Mouse (Mus musculus) frontal cortex, adult (tissue): ENCODE data around the gene Dram1.
A peak's percentile ranks its signal among the peaks of the same experiment; 100 is the strongest.

Experiments used
- ATAC-seq: cut with Nextera tagmentation; 2 replicates; pipeline ENCODE4 v1.9.2; 2017; ENCODE audit warnings: mild to moderate bottlenecking, moderate library complexity, mixed read lengths; ENCODE audit not compliant: low TSS enrichment

Dram1 gene

DNA sequence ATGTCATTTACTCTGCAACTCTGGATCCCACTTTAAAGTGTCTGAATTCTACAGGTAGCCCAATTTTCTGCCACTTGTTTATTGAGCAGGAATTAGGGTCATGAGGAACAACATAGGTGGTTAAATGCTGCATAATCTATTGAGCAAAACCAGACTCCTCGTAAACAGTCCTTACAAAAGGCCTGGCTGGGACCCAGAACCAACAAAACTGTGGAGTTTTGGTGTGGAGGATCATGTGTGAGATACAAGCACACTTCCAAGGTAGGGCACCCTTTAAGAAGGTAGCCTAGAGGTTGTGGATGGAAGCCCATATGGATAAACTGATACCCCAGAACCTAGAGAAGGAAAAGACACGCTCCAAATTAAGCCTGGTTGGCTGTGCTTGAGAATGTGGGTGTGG, 28.2 kb downstream of the Dram1 start:
- no peak for ATAC-seq

DNA sequence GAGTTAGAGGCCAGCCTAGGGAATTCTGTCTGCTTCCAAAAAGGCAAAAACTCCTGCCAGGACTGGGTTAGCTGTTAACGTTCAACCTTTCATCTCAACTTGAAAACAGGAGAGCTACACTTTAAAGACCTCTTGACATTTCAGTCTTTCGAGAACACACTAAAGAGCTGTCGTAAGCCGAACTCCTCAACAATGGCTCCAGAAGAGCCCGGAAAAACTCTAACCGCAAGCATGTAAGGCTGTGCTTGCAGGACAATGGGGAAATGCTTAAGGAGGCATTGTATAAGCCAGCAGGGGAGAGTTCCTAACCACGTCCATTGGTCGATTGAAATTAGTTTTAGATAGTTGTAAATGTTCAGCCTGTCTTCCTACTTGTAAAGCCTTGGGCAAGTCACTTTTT, 29.1 kb downstream of the Dram1 start:
- no peak for ATAC-seq

DNA sequence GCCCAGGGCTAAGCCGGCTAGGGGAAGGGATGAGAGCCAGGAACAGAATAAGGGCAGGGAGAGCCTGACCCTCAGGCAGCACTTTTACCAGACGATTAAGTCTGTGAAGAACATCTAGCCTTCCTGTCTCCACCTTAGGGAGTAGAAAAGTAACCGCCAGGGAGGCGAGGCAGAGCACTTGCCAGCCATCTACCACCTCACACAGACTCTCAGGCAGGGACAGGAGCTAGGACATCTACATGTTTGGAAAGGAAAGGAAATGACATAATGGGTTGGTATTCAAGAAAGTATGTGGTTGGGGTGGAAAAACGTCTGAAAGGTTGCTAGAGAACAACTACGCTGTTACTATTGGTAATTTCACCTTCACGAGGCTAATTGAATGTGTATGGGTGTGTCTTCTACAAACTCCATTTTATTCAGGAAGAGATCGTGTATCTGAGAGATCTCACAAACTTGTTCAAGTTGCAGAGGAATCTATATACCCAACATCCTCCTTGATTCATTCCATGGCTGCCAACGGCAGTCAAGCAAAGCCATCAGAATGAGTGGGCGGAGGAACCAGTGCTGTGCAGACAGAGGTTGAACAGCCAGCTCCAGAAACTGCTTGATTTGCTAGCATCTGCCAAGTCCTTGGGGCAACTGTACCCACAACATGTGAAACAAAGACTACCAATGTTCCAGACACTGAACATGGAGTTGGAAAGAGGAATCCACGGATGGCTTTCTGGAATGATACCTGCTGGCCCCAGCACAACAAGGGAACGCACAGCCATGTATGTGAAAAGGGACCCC, 32.2 kb downstream of the Dram1 start:
- ATAC-seq = peak; percentile 52

DNA sequence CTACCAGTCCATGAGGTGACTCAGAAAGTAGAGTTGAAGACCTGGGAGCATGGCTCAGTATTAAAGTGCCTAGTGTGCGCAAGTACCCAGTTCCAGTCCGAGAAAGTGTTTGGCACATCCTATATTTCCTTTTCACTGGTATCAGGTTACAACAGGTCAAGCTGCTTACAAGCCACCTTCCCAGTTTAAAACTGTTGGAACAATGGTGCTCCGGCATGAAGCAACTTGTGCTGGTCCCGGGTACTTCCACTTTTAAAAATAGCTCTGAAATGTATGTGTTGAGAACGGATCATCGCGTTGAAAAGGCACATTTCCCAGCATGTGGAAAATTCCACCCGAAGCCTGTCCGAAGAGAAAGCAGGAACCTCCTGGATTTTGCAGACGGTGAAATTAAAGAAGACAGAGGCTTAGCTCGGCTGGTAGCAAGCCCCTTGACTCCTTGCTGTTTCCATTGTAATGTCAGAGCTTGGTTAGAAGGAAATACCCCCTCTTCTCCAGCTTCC, 32.9 kb downstream of the Dram1 start:
- peak; percentile 74 for ATAC-seq

DNA sequence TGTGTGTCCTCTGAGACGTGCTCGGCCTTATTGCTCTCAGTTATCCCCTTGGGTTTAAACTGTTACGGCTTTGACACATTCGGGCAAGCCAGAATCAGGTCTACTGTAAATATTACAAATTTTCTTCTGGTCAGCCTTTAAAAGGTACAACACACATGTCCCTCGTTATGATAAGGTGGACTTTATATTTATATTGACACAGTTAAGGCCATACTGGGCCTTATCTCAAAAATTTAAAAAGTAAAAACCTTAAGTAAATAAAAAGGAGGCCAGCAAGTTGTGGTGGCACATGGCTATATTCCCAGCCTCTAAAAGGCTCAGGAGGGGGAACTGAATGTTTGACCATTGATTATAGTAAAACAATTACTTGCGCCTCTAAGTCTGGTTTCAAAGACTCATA, 37.5 kb downstream of the Dram1 start:
- no peak for ATAC-seq

DNA sequence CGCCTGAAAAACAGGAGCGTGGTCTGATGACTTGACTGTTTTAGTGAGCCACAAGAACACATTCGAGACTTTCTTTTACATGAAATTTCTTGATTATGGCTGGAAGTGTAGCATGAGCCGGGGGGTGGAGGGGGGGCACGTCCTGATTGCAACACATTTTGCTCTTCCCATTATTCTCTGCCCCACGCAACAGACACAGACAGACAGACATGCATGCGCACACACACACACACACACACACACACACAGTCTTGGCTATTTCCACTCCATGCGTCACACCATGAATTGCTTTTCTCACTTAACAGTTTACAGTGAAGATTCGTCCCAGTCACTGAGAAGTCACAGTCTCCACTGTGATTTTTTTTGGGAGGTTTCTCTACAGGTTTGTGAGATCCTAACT, 38.2 kb downstream of the Dram1 start:
- ATAC-seq = no peak

DNA sequence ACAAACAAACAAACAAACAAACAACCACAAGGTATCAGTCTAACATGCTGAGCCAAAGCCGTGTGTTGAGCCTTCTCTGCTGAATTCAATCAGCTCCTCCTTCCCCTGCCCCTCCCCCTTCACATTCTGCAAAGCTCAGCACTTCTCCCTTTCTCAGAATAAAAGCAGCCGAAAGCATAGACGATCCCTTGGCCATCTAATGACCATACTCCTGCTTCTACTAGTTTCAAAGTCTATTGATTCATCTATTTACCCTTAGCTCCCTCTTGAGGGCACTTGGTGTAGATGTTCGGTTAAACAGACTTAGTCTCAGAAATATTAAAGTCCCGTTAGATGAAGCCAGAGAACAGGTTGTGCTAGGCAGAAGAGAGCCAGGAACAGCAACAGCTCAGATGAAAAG, 48.2 kb downstream of the Dram1 start:
- ATAC-seq = peak; percentile 80

DNA sequence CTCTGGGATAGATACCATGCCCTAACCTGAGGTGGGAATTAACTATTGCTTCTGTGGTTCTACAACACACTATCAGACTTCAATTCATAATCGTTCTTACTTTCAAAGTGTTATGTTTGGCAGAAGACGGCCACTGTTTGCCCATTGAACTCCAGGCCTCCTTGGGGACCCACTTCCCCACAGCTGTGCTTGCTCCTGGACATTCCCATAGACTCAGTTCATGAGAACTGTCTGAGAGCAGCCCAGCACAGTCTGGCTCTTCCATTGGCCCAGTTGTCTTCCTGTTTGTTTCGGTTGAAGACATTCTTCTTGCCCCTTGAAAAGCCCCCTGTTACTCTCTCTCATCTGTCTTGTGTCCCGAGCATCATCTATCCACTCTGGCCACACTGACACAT, 50.8 kb downstream of the Dram1 start:
- no peak for ATAC-seq

DNA sequence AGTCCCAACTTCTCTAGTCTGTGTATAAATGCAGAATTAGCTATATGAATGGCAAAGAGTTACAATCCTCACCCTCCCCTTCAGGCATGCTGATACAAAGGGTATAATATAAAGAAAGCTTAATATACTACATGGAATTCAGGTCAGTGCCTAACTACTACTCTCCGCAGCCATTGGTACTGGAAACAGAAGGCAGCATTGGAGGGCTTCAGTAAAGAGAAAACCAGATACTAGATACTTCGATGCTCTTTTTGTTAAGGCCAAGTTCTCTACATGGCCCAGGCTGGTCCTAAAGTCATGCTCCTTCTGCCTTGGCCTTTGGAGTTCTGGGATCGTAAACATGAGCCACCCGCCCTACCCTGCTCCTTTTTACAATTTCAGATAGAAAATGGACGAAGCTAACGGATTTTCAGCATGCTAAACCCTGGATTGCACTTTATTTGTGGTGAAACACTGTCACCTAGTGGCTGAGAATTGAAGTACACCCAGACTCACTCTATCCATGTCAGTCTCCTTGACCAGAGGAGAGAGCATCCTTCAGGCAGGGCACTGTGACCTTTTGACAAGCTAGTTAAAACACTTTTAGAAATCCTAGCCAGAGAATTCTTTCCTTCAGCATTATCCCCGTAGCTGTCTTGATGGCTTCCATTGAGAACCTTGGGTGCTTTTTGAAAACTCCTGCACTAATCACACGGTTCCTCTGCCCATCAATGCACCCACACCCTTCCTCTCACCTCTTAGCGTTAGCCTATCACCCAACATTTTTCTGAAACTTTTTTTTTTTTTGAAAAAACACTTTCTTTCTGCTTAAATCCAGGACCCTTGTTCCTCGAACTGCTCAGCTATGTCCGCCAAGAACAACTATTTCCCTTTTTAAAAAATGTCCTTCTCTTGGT, 51.5 kb downstream of the Dram1 start:
- ATAC-seq = peak; percentile 96

DNA sequence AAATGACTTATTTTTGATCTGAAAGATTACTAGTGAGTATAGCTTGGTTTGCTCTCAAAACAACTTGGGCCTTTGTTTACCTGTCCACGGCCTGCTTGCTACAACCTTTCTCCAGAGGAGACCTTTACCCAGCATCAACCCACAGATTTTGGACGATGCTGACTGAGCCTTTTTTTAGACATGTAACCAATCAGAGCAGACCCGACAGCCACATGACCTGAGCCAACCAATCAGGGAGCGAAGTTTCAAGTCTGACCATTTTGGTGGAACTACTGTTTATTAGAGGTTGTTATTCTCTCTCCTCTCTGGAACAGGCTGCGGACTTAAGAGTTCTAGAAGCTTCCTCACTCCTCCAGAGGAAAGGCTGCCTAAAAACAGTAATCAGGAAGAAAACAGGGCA, 57.1 kb downstream of the Dram1 start:
- ATAC-seq = no peak

DNA sequence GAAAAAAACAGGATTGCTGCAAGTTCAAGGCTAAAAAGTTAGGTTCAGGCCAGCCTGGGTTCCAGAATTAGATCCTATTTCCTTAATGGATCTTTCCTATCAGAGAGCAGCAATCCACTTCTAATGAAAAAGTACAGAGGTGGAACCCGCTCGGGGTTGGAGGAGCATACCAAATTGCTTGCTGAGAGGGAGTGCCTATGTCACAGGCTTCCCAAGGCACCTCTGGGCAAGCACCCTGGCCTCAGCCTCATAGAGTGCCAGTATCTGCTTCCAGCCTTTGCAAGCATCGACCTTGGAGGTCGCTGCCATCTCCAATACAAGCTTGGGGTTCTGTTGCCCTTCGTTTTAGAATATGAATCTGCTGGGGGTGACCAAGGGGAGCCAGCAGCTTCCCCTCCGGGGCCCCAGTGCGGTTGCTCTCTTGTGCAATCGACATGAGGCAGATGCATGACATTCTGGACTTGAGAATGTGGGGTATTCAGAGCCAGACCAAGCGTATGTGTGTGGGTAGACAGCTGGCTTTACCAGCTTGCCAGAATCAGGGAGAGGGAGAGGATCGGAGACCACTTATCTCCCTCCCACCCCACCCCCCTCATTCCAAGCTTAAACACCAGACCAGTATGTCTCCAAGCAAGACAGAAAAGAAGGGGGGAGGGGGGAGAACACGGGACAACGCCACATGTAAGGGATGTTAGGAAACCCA, 58.0 kb downstream of the Dram1 start:
- ATAC-seq = no peak

DNA sequence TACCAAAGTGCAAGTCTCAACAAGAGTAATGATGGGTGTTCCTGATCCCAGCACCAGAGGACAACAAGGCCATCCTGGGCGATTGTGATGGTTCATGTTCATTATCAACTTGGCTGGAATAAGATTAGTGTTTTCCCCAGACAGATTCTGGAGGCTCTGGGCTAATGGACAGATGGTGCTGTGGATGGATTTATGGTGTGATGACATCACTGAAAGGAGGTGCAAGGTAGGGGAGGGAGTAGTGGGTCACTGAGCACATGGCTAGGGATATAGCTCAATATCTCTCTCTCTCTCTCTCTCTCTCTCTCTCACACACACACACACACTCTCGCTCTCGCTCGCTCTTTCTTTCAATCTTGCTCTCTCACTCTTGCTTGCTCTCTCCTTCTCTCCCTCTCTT, 60.7 kb downstream of the Dram1 start:
- no peak for ATAC-seq

DNA sequence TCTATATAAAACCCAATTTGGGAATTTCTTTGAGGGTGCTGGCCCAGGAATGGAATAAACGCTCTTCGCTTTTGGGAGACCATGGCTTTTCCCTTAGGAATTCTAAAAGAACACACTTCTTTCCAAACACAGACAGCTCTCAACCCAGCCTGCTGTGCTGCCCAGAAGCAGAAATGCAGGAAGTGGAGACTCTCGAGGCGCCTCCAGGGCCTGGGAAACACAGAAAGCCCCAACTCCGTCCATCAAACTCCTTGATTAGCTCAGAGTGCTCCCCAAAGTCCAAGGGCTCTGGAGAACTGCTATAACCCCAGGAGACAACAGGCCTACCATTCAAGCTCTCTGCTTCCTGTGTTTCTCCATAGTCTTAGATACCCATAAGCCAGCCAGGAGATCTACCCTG, 61.7 kb downstream of the Dram1 start:
- no peak for ATAC-seq

DNA sequence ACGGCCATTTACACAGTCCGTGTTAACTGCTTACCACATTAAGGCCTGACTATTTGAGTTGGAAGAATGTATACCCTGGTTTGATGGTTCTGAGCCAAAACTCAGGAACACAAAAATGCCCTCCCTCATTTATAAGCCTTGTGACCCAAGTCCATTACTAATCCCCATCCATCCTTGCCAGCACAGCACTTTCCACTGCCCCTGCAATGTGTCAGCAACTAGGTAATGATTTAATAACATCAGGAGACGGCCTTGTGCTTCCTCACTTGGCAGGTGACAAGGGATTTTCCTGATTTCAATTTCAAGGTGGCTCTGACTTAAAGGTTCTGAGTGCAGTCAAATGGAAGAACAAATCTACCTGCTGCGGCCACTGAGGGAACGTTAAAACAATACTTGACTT, 64.0 kb downstream of the Dram1 start:
- no peak for ATAC-seq

DNA sequence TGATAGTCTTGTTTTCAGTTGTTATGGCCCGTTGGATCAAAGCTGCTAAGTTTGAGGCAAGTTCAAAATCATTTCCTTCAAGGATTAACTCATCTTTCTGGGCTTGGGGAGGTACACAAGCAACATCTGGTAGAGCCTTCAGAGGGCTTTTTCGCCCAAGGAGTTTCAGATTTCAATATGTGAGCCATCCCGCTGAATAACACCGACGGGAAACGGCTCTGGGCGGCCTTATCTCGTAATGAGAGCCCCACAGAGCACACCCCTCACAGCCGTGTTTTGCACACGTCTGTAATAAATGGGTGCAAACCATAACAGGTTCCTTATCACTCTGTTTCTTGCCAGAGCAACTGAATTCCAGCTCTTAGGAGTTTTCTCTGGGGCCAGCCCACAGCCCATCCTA, 69.0 kb downstream of the Dram1 start:
- ATAC-seq = no peak

DNA sequence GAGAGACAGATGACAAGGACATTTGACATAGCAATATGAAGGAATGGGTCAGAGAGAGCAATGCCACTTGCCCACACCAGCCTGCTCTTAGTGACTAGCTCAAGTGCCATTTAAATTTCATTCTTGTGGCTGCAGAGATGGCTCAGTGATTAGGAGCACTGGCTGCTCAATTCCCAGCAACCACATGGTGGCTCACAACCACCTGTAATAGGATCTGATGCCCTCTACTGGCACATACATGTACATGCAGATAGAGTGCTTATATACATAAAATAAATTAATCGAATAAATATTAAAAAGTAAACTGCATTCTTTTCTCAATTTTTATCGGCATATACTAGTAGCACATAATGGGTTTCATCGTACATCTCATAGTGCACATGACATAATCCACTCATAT, 72.6 kb downstream of the Dram1 start:
- no peak for ATAC-seq

DNA sequence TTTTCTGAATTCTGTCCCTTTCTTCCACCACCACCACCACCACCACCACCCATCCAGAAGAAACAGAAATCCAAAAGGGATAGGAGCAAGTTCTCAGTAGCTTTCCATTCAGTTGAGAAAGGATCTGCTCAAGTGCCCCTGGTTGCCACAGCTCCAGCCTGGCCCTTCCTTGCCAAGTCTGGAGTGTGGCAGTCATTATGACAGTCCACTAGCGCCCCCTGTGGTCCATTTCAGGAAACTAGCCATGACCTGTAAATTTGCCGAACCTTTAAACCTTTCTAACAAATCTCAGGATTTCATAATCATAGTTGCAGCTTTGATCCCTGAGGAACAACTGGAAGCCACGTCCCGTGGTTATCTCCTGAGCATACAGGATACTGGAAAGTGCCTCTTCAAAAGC, 74.6 kb downstream of the Dram1 start:
- peak; percentile 88 for ATAC-seq

DNA sequence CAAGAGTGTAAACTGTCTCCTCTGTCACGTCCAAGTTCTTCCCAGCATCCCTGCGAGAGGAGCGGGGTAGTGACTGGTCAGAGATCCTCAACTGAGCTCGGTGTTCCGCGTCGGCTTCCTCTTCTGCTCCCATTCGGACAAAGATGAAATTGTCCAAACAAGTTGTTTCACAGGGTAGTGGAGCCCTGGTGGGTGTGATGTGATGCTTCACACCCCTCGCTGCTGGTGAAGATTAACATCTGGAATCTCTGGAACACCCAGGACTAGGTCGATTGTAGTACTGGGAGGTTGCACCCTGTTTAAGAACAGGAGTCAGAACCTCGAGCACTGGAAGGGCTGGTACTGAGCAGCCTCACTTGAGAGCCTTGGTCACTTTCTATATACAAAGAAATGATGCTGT, 75.8 kb downstream of the Dram1 start:
- ATAC-seq = no peak

DNA sequence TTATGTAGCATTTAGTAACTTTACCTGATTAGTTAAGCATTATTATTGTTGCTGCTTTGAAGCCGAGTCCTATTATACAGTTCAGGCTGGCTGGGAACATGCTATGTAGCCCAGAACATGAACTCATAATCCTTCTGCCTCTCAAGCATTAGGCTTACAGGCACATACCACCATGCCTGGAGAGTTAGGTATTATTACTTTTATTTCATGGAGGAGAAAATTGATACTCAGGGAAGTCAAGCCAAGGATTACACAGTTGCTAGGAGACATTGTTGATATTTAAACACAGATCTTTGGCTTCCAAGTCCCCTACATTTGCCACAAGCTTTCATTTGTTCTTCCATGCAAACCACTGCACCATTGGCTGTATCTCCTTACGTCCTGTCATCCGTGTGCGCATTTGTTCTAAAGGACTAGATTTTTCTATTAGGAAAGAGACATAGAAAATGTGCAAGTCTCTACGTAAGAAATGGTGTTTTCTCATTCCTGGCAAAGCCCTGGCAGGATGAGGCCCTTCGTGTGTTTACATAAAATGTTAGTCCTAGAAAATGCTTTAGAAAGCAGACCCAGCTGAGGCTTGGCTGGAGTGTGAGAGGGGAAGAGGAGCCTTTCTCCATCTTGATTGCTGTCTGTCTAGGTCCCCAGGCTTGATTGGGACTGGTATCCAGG, 76.9 kb downstream of the Dram1 start:
- no peak for ATAC-seq

DNA sequence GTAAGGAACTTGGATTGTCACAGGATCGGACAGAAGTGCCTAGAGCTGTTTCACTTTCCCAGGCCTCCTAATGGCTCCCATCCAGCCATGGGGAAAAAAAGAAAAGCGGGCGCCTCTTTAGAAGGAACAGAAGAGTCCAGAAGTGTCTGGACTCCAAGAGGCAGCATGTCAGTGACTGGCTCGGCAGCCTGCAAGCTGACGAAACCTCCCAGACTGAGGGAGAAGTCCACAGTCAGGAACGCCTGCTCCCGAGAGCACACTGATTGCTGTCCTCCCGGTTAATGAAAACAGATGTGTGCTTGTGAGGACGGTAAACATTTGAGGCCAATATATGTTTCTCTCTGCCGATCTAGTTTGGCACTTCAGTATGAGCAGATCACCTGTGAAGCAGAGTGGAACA, 81.9 kb downstream of the Dram1 start:
- ATAC-seq = no peak

DNA sequence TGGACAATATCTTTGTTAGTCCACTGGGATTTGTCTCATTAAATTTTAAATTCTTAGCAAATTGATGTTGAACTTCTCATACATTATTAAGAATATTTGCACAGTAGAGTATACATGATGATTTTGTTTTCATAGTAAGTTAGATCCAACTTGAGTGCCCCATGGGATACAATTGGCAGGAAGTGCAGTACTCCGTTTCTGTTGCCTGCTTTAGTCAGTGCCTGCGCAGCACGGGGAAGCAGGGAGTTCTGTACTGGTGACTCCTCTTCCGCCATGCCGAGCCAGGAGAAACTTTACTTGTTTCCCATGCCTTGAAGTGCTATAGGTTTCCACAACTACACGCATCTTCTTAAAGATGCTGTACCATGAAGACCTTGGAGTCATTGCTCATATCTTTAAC, 83.8 kb downstream of the Dram1 start:
- ATAC-seq = no peak

DNA sequence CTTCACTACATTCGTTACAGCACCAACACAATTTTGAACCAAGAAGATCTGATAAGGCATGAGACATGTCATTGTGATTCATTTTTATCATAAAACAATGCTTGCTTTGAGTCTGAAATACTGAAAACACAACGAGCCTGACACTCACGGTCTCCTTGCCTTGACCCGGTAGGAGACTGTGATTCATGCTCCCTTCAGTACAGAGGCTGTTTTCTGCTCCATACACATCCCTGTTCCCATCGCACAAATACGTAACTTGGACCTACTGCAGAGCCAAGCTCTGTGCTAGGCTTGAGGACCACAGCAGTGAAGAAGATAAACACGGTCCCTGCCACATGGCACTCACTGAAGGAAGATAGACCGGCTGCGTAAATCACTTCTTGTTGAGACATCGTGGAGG, 90.8 kb downstream of the Dram1 start:
- ATAC-seq = no peak
